Mouse (Mus musculus) CH12.LX (cell line): Measurements from ENCODE around the gene Fam234b.

Source experiments
- CHD2 ChIP-seq: IDR thresholded peaks from 2 replicates; pipeline ENCODE4 v1.6.1; 2011; ENCODE audit warnings: low read length, improper control_type of control experiment
- CTCF ChIP-seq, 2 experiments: IDR thresholded peaks in 1 of 2; conservative IDR thresholded peaks in 1 of 2; 2 replicates each; pipeline ENCODE4 v1.5.1; 2011 to 2012; ENCODE audit warnings: low read depth in 2 of 2, low read length in 2 of 2, improper control_type of control experiment in 1 of 2, inconsistent platforms in 1 of 2, mild to moderate bottlenecking in 1 of 2, moderate library complexity in 1 of 2
- ETS1 ChIP-seq: conservative IDR thresholded peaks from 2 replicates; pipeline ENCODE4 v1.6.1; 2012; ENCODE audit warnings: low read depth, mild to moderate bottlenecking, inconsistent platforms, low read length, improper control_type of control experiment, moderate library complexity
- GABPA ChIP-seq: IDR thresholded peaks from 2 replicates; pipeline ENCODE4 v1.6.1; 2012; ENCODE audit warnings: low read depth, low read length, improper control_type of control experiment, inconsistent platforms; ENCODE audit not compliant: insufficient replicate concordance
- HCFC1 ChIP-seq: IDR thresholded peaks from 2 replicates; pipeline ENCODE4 v1.6.1; 2012; ENCODE audit warnings: low read depth, mild to moderate bottlenecking, inconsistent platforms, low read length, improper control_type of control experiment
- MAFK ChIP-seq: IDR thresholded peaks from 2 replicates; pipeline ENCODE4 v1.6.1; 2011; ENCODE audit warnings: low read length, improper control_type of control experiment; ENCODE audit not compliant: insufficient replicate concordance
- MXI1 ChIP-seq: IDR thresholded peaks from 2 replicates; pipeline ENCODE4 v1.6.1; 2011; ENCODE audit warnings: mild to moderate bottlenecking, low read depth, low read length, improper control_type of control experiment
- POLR2A ChIP-seq: IDR thresholded peaks from 2 replicates; pipeline ENCODE4 v1.6.1; 2011; ENCODE audit warnings: low read depth, mild to moderate bottlenecking, improper control_type of control experiment, low read length
- POLR2AphosphoS2 ChIP-seq: IDR thresholded peaks from 2 replicates; pipeline ENCODE4 v1.6.1; 2011; ENCODE audit warnings: low read depth, low read length, improper control_type of control experiment
- ZKSCAN1 ChIP-seq: IDR thresholded peaks from 2 replicates; pipeline ENCODE4 v1.6.1; 2012; ENCODE audit warnings: low read depth, inconsistent platforms, low read length, improper control_type of control experiment, borderline replicate concordance
- ZNF384 ChIP-seq: IDR thresholded peaks from 2 replicates; pipeline ENCODE4 v1.6.1; 2012; ENCODE audit warnings: low read depth, low read length, improper control_type of control experiment, inconsistent platforms

GRCm38 (mm10) chr6:135200122-135200957 is 2.6 kb downstream of the Fam234b start:
- TF ChIP-seq CTCF (conservative IDR thresholded peaks at IDR 0.05 in 1 of 2, IDR thresholded peaks at IDR 0.05 in 1 of 2; ENCODE audit: low read depth in 2 of 2, low read length in 2 of 2): no peak
- no peak for TF ChIP-seq HCFC1
- TF ChIP-seq MXI1: no peak
- no peak for TF ChIP-seq ZKSCAN1
- no peak for TF ChIP-seq MAFK
- TF ChIP-seq CHD2: no peak
- TF ChIP-seq GABPA: no peak
- no peak for TF ChIP-seq POLR2A
- no peak for TF ChIP-seq ZNF384
- TF ChIP-seq ETS1: no peak
- TF ChIP-seq POLR2AphosphoS2: no peak
